Mouse (Mus musculus): ENCODE results near the gene Tmem182. TPM values are rescaled to one million over a fixed set of nuclear protein-coding genes. Genes with fewer than 3 reads are reported as not detected.

Tmem182 gene
- not detected in 3 replicates for total RNA-seq (2017)

- no peak for ATAC-seq (replicated peaks; ENCODE audit: insufficient number of reproducible peaks, low FRiP score, low TSS enrichment, poor library complexity, severe bottlenecking)
These were observed at the start of gene Tmem182 for GRCm38 (mm10) chr1:40805351-40805750. Gene Tmem182 (plus strand): TSS chr1:40805601.

DNA sequence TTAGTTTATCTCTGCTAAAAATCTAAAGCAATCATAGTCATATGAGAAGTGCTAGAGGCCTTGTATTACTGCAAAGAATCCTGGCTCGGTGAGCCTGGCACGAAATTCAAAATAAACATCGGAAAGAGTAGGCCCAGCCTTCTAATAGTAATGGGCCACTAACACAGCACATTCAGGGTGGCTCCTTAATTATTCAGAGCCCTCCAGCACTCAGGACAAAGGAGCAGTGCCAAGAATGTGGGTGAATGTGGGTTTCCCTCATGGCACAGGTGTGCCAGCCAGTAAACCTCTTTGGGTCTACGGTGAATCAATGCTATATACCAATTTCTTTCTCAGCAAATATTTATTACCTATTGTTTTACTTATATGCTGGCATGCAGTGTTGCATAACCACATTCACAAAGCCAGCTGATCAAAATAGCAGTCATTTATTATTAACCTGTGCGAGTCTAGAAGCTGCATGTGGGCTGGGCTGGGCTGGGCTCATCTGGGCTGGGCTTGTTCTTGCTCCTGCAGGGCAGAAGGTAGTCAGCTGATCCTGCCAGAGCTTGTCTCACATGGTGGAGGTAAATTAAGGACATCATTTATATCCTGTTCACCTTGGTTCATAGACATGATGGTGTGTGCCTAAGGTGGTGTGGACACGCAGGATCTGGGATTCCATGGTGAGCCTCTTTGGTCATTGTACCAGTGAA lies 45.5 kb upstream of the Tmem182 start:
- ATAC-seq (replicated peaks; ENCODE audit: insufficient number of reproducible peaks, low FRiP score, low TSS enrichment, poor library complexity, severe bottlenecking) = no peak

GRCm38 (mm10) chr1:40764042-40764441 lies 41.4 kb upstream of the Tmem182 start:
- ATAC-seq (replicated peaks; ENCODE audit: insufficient number of reproducible peaks, low FRiP score, low TSS enrichment, poor library complexity, severe bottlenecking) = no peak

- no peak for ATAC-seq (replicated peaks; ENCODE audit: insufficient number of reproducible peaks, low FRiP score, low TSS enrichment, poor library complexity, severe bottlenecking)
These were observed 40.6 kb upstream of the Tmem182 start for GRCm38 (mm10) chr1:40764701-40765275.

DNA sequence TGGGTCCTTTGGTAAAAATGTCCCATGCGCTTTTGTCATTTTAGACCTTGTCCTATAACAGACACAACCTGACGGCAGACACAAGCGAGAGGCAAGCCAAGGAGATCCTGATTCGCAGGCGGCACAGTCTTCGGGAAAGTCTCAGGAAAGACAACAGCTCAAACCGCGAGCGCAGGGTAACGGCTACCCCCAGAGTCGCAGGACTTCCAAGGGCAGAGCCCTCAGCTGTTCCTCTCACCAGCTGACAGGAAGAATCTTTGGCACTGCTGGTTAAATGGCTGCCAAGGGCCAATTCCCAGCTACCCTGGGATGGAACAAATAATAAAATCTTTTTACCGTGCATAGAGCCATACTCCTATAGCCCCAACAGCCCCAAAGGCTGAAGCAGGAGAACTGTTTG lies 39.9 kb upstream of the Tmem182 start:
- ATAC-seq (replicated peaks; ENCODE audit: insufficient number of reproducible peaks, low FRiP score, low TSS enrichment, poor library complexity, severe bottlenecking) = no peak

- ATAC-seq (replicated peaks; ENCODE audit: insufficient number of reproducible peaks, low FRiP score, low TSS enrichment, poor library complexity, severe bottlenecking) = no peak
These were observed 37.8 kb upstream of the Tmem182 start for GRCm38 (mm10) chr1:40767588-40767987.

DNA sequence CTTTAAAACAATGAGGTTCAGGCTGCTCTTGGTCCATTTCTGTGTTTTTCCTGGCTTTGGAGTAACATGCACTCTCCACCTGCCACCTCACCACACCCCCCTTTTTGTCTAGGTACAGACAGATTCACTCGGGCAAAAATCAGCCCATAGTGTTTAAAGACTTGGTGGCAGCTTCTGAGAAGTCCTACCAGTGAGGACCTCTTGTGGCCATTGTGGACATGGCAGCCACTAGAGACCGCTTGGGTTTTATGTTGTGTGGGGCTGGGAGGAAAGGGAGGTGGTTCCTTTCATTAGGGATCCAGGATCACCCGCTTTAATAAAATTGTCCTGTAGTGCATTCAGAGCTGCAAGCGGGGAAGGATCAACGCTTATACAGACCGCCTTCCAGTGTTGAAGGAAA lies 36.8 kb upstream of the Tmem182 start:
- ATAC-seq (replicated peaks; ENCODE audit: insufficient number of reproducible peaks, low FRiP score, low TSS enrichment, poor library complexity, severe bottlenecking) = no peak

- ATAC-seq (replicated peaks; ENCODE audit: insufficient number of reproducible peaks, low FRiP score, low TSS enrichment, poor library complexity, severe bottlenecking) = no peak
These were observed 36.0 kb upstream of the Tmem182 start for GRCm38 (mm10) chr1:40769331-40769894.

DNA sequence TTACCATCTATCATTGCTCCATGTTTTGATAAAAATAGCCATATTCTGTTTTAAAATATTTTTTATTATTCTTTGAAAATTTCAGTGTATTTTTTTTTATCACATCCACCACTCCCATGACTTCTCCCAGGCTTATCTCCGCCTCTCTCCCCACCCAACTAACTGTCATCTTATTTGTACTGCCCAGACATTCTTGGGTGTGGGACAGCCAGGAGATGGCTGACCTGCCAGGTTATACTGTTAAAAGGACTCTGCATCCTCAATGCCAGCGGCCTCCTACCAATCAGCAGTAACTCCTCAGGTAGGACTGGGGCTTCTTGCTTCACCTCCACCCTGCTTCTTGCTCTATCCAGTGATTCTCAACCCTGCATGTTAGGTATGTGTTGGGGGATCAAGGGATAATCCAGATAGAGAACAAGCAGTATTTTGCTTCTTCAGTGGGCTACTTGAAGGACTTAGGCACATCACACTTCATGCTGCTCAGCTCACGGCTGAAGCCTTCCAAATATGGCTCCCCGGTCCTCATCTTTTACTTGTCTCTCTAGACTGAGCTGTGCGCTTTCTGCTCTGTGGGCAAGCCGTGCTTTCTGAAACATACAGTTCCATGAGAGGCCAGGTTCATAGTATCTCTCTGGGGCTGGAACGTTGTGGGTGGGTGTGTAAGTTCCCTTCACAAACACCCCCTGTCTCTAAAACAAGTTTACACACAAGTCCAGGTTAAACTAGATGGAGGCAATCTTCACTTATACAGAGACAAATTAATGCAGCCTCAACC lies 34.0 kb upstream of the Tmem182 start:
- no peak for ATAC-seq (replicated peaks; ENCODE audit: insufficient number of reproducible peaks, low FRiP score, low TSS enrichment, poor library complexity, severe bottlenecking)

DNA sequence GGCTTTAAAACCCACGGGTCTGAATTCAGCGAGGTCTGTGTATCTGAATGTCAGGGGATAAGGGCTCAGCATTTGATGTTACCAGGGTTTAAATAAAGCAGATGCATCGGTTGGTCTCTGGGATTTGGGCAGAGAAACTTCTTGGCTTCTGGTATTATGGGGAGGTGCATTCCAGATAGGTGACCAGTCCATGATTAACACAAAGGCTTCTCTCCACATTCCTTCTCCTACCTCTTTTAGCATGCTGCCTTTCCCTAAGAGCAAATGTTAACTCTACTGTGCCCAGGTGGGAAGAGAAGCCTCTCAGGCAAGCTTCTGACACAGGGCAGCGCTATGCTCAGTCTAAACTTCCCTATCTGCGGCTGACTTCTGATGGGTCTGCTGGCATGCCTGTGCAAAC lies 32.2 kb upstream of the Tmem182 start:
- no peak for ATAC-seq (replicated peaks; ENCODE audit: insufficient number of reproducible peaks, low FRiP score, low TSS enrichment, poor library complexity, severe bottlenecking)

GRCm38 (mm10) chr1:40774040-40774439 lies 31.4 kb upstream of the Tmem182 start:
- no peak for ATAC-seq (replicated peaks; ENCODE audit: insufficient number of reproducible peaks, low FRiP score, low TSS enrichment, poor library complexity, severe bottlenecking)

GRCm38 (mm10) chr1:40776102-40776501 lies 29.3 kb upstream of the Tmem182 start:
- no peak for ATAC-seq (replicated peaks; ENCODE audit: insufficient number of reproducible peaks, low FRiP score, low TSS enrichment, poor library complexity, severe bottlenecking)

DNA sequence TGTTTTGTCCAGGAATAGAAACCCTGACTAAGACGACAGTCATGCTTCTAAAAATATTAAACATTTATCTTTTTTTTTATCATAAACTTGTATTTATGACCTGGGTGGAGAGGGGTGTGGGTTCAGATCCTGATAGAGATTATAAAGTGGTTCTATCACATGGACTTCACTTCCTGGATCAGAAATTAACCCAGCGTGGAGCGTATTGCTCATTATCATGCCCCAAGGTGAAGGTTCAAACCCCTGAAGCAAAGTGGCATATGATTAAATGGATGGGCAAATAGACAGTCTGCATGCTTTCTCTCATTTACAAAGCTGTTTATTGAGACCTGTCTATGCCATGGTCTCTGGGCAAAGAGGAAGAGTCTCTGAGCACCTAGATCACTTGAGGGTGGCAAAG lies 28.6 kb upstream of the Tmem182 start:
- ATAC-seq (replicated peaks; ENCODE audit: insufficient number of reproducible peaks, low FRiP score, low TSS enrichment, poor library complexity, severe bottlenecking) = no peak

DNA sequence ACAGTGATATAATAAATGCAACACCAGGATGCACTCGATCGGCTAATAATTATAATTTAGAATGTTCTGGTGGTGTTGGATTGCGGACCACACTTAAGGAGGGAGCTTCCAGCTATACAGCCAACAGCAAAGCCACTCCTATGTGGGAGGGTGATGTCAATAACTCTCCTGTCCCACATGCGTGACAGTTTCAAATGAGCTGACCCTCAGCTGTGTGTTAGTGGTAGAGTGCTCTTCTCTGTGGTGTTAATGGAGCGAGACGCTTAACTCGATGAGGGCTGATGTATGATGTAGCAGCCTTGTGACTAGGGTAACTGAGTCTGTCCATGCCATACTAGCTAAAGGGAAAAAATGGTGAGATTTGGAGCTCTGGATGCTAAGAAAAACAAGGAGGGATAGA lies 22.0 kb upstream of the Tmem182 start:
- no peak for ATAC-seq (replicated peaks; ENCODE audit: insufficient number of reproducible peaks, low FRiP score, low TSS enrichment, poor library complexity, severe bottlenecking)

DNA sequence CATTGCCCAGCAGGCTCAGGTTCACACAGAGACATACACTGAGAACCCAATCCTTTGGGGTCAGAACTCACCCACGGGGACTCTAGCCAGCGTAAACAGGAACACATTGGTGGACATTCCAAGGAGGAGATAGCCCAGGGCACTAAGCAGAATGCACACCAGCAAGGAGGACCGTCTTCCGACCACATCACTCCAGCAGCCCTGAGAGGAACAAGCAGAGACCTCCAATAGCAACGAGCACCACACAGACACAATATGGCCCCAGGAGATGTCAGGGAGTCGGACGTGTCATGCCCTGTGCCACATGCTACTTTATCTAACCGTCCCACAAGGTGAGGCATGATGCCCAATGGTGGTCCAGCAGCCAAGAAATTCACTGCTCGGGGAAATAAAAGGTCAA lies 21.1 kb upstream of the Tmem182 start:
- ATAC-seq (replicated peaks; ENCODE audit: insufficient number of reproducible peaks, low FRiP score, low TSS enrichment, poor library complexity, severe bottlenecking) = no peak

DNA sequence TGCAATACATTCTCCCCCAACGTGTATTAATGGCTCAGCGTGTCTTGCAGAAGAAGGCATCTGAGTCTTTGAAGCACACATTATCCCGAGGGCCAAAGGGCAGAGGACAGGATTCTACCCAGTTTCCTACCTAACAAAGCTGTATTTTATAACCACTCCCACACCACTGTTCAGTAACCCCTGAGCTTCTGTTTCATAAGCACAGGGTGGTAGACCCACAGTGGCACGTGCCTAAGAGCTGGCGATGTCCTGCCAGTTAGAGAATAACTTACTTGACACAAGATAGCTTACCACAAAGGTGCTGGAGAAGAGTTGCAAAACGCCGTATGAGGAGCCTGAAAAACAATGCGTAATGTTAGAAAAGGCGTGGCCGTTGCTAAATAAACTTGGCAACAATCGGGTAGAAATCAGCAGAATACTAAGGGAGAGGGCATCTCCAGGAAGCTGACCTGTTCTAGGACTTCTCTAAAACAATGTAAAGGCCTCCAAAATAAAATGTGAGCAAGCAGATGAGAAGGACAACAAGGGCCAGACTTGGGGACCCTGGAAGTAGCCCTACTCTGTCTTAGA lies 19.4 kb upstream of the Tmem182 start:
- no peak for ATAC-seq (replicated peaks; ENCODE audit: insufficient number of reproducible peaks, low FRiP score, low TSS enrichment, poor library complexity, severe bottlenecking)

DNA sequence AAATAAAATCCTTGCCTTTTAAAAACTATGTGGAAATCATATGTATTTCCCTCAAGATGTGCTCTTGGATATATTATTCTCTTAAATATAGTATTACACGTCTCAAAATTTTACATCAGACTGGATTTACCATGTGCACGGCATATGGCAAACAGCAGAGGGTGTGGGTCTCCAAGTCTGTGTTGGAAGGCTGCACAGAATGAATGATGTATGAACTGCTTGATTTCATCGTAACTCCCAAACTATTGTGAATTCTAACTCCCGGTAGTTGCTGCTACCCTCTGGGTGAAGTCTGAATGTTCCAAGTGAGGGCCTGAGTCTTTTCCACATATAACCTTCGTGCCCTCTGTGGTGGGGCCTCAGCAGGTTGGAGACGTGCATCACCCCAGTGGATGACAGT lies 16.4 kb upstream of the Tmem182 start:
- ATAC-seq (replicated peaks; ENCODE audit: insufficient number of reproducible peaks, low FRiP score, low TSS enrichment, poor library complexity, severe bottlenecking) = no peak

GRCm38 (mm10) chr1:40789666-40790233 lies 15.7 kb upstream of the Tmem182 start:
- no peak for ATAC-seq (replicated peaks; ENCODE audit: insufficient number of reproducible peaks, low FRiP score, low TSS enrichment, poor library complexity, severe bottlenecking)

Data from monocyte, adult 5-6 weeks (primary cell).